Comparison of ENCODE assay signal across 8 mouse cellular contexts in genomic region chr14:51913062-51913959, GRCm38 (mm10). TPM values are rescaled to one million over a fixed set of nuclear protein-coding genes. Genes with fewer than 3 reads are reported as not detected.
DNase-seq lines count a peak whose midpoint lies in the region; ATAC-seq lines count a peak whose summit lies in the region.

No protein-coding gene starts in this region.

- intact Hi-C loops in left cerebral cortex, postnatal 25 days (cut with DNase I), result no loop called here

- no peaks in the 10 kb centered on the region for H3K27me3 ChIP-seq in intestine, embryonic 16.5 days (replicated peaks; ENCODE audit: control insufficient read depth, insufficient read depth, low read length)

- no peaks in the 10 kb centered on the region for H3K9me3 ChIP-seq in intestine, embryonic 16.5 days (ENCODE audit: control insufficient read depth, low read length)

- DNase-seq in adrenal gland, adult 2 months, result peak; percentile 94
- DNase-seq in embryo, embryonic 9.5 days (ENCODE audit: extremely low spot score), result peak; percentile 52
- DNase-seq in left cerebral cortex, postnatal 25 days (ENCODE audit: low spot score in 2 of 2), result peak; percentile 62 to 66
- peak; percentile 59 for DNase-seq in right cerebral cortex, postnatal 14 days
- peak; percentile 93 for DNase-seq in urinary bladder, postnatal 14 days (ENCODE audit: low spot score)

- H3K4me2 ChIP-seq in intestine, embryonic 16.5 days (ENCODE audit: low read depth, low read length), result peak overlapping the region; percentile 94

- peaks cover 9% of the 10 kb centered on the region; the same call in 1 of the 2 replicates for H3K4me1 ChIP-seq in intestine, embryonic 16.5 days (ENCODE audit: control insufficient read depth, insufficient read depth, low read length)

- H3K4me3 ChIP-seq in intestine, embryonic 16.5 days (ENCODE audit: low read length), result peak overlapping the region; percentile 64

- H3K27ac ChIP-seq in intestine, embryonic 16.5 days (ENCODE audit: low read length), result peak overlapping the region; percentile 58

- H3K9ac ChIP-seq in intestine, embryonic 16.5 days (ENCODE audit: low read depth, low read length), result peak overlapping the region; percentile 72

- under 1% methylated on average over 58 of the region's 58 CpGs for WGBS in intestine, embryonic 16.5 days

- H3K36me3 ChIP-seq in intestine, embryonic 16.5 days (ENCODE audit: control insufficient read depth, insufficient read depth, low read length), result no peaks in the 10 kb centered on the region

- peak; percentile 82 for ATAC-seq in granulocyte monocyte progenitor cell, adult 5-6 weeks (replicated peaks; ENCODE audit: poor library complexity, severe bottlenecking)
- ATAC-seq in intestine, embryonic 16.5 days, result peak; percentile 93
- ATAC-seq in megakaryocyte progenitor cell, adult 5-6 weeks (replicated peaks; ENCODE audit: poor library complexity), result peak; percentile 80

RNA-seq across cellular contexts. Expression of gene Ndrg2, which starts 0.6 kb away (rescaled TPM):
- total RNA-seq in adrenal gland, adult 2 months (2021), result 100 to 1,000 TPM; 223 to 343 TPM
- 390 and 417 TPM in 2 replicates for polyA plus RNA-seq in adrenal gland, adult 2 months (2012; rRNA removed)
- total RNA-seq in granulocyte monocyte progenitor cell, adult 5-6 weeks (2014; fragmentation: Nextera tagmentation), result 5.4 and 6.2 TPM in 2 replicates
- total RNA-seq in granulocyte monocyte progenitor cell, adult 5-6 weeks (2017), result 8.7 and 11.4 TPM in 2 replicates
- polyA plus RNA-seq in intestine, embryonic 16.5 days (2015; fragmentation: Nextera tagmentation; extraction: Ambion mirVana), result 62.1 and 64.2 TPM in 2 replicates
- 100 to 1,000 TPM; 694 to 748 TPM for total RNA-seq in left cerebral cortex, postnatal 25 days (2021)
- total RNA-seq in megakaryocyte progenitor cell, adult 5-6 weeks (2015), result 8.9 and 10.4 TPM in 2 replicates
- total RNA-seq in megakaryocyte progenitor cell, adult 5-6 weeks (2017), result 7.0 and 15.6 TPM in 2 replicates

RNA-seq across cellular contexts. Expression of gene Tppp2, which starts 4.9 kb away (rescaled TPM):
- total RNA-seq in adrenal gland, adult 2 months (2021), result not detected
- not detected in 2 replicates for polyA plus RNA-seq in adrenal gland, adult 2 months (2012; rRNA removed)
- not detected in 2 replicates for total RNA-seq in granulocyte monocyte progenitor cell, adult 5-6 weeks (2014; fragmentation: Nextera tagmentation)
- not detected in 2 replicates for total RNA-seq in granulocyte monocyte progenitor cell, adult 5-6 weeks (2017)
- not detected in 2 replicates for polyA plus RNA-seq in intestine, embryonic 16.5 days (2015; fragmentation: Nextera tagmentation; extraction: Ambion mirVana)
- not detected for total RNA-seq in left cerebral cortex, postnatal 25 days (2021)
- not detected in 2 replicates for total RNA-seq in megakaryocyte progenitor cell, adult 5-6 weeks (2015)
- not detected in 2 replicates for total RNA-seq in megakaryocyte progenitor cell, adult 5-6 weeks (2017)

RNA-seq across cellular contexts. Expression of gene Rnase13, which starts 9.3 kb away (rescaled TPM):
- not detected for total RNA-seq in adrenal gland, adult 2 months (2021)
- not detected in 2 replicates for polyA plus RNA-seq in adrenal gland, adult 2 months (2012; rRNA removed)
- total RNA-seq in granulocyte monocyte progenitor cell, adult 5-6 weeks (2014; fragmentation: Nextera tagmentation), result not detected in 2 replicates
- not detected in 2 replicates for total RNA-seq in granulocyte monocyte progenitor cell, adult 5-6 weeks (2017)
- polyA plus RNA-seq in intestine, embryonic 16.5 days (2015; fragmentation: Nextera tagmentation; extraction: Ambion mirVana), result not detected in 2 replicates
- under 1 TPM in 1 of 2 experiments, not detected in 1; 0.32 TPM for total RNA-seq in left cerebral cortex, postnatal 25 days (2021)
- total RNA-seq in megakaryocyte progenitor cell, adult 5-6 weeks (2015), result not detected in 2 replicates
- total RNA-seq in megakaryocyte progenitor cell, adult 5-6 weeks (2017), result not detected in 2 replicates

RNA-seq across cellular contexts. Expression of gene Slc39a2, which starts 20.6 kb away (rescaled TPM):
- total RNA-seq in adrenal gland, adult 2 months (2021), result under 1 TPM; 0.45 to 0.58 TPM
- polyA plus RNA-seq in adrenal gland, adult 2 months (2012; rRNA removed), result 0.48 and 0.61 TPM in 2 replicates
- total RNA-seq in granulocyte monocyte progenitor cell, adult 5-6 weeks (2014; fragmentation: Nextera tagmentation), result 0.49 and 1.4 TPM in 2 replicates
- 0.09 and 0.21 TPM in 2 replicates for total RNA-seq in granulocyte monocyte progenitor cell, adult 5-6 weeks (2017)
- polyA plus RNA-seq in intestine, embryonic 16.5 days (2015; fragmentation: Nextera tagmentation; extraction: Ambion mirVana), result 1.3 TPM in 2 replicates
- total RNA-seq in left cerebral cortex, postnatal 25 days (2021), result 1 to 10 TPM; 4.8 to 6.6 TPM
- total RNA-seq in megakaryocyte progenitor cell, adult 5-6 weeks (2015), result 0.10 and 0.34 TPM in 2 replicates
- total RNA-seq in megakaryocyte progenitor cell, adult 5-6 weeks (2017), result 0.17 TPM in 1 of 2 replicates, not detected in the other

RNA-seq across cellular contexts. Expression of gene Mettl17, which starts 28.7 kb away (rescaled TPM):
- 10 to 100 TPM; 31.0 to 33.4 TPM for total RNA-seq in adrenal gland, adult 2 months (2021)
- polyA plus RNA-seq in adrenal gland, adult 2 months (2012; rRNA removed), result 48.8 and 99.4 TPM in 2 replicates
- total RNA-seq in granulocyte monocyte progenitor cell, adult 5-6 weeks (2014; fragmentation: Nextera tagmentation), result 15.4 and 22.2 TPM in 2 replicates
- 13.1 and 34.7 TPM in 2 replicates for total RNA-seq in granulocyte monocyte progenitor cell, adult 5-6 weeks (2017)
- 50.3 and 57.1 TPM in 2 replicates for polyA plus RNA-seq in intestine, embryonic 16.5 days (2015; fragmentation: Nextera tagmentation; extraction: Ambion mirVana)
- total RNA-seq in left cerebral cortex, postnatal 25 days (2021), result 10 to 100 TPM; 26.0 to 33.8 TPM
- total RNA-seq in megakaryocyte progenitor cell, adult 5-6 weeks (2015), result 6.7 and 10.1 TPM in 2 replicates
- 14.7 and 15.5 TPM in 2 replicates for total RNA-seq in megakaryocyte progenitor cell, adult 5-6 weeks (2017)

Comparison
In these comparisons a context has a peak if more than half of its experiments do, and no peak if none do; other contexts are left out.
1. Peak in every context shown above with its lines: DNase-seq, ATAC-seq, H3K4me3 ChIP-seq and H3K27ac ChIP-seq.
2. RNA of gene Ndrg2, which starts 0.6 kb away (total RNA-seq): 694 to 748 TPM in left cerebral cortex, postnatal 25 days and 223 to 343 TPM in adrenal gland, adult 2 months; 5.4 to 11.4 TPM in granulocyte monocyte progenitor cell, adult 5-6 weeks and 7.0 to 15.6 TPM in megakaryocyte progenitor cell, adult 5-6 weeks; every median in the first group is over 10 times any median in the second.